Mouse (Mus musculus) myocyte (in vitro differentiated cells): ENCODE data around the gene Zc3h18.

Source experiments
- MAX ChIP-seq: IDR thresholded peaks from one replicate; pipeline ENCODE4 v1.6.1; 2011; ENCODE audit warnings: low read depth, mild to moderate bottlenecking, control low read depth
- POLR2A ChIP-seq: IDR thresholded peaks from one replicate; pipeline ENCODE4 v1.6.1; 2011; ENCODE audit warnings: low read depth, mild to moderate bottlenecking, control low read depth, moderate library complexity; ENCODE audit not compliant: insufficient read length
- REST ChIP-seq: IDR thresholded peaks from one replicate; pipeline ENCODE4 v1.6.1; 2011; ENCODE audit warnings: mild to moderate bottlenecking, control low read depth, moderate library complexity; ENCODE audit not compliant: insufficient read depth, insufficient read length

DNA sequence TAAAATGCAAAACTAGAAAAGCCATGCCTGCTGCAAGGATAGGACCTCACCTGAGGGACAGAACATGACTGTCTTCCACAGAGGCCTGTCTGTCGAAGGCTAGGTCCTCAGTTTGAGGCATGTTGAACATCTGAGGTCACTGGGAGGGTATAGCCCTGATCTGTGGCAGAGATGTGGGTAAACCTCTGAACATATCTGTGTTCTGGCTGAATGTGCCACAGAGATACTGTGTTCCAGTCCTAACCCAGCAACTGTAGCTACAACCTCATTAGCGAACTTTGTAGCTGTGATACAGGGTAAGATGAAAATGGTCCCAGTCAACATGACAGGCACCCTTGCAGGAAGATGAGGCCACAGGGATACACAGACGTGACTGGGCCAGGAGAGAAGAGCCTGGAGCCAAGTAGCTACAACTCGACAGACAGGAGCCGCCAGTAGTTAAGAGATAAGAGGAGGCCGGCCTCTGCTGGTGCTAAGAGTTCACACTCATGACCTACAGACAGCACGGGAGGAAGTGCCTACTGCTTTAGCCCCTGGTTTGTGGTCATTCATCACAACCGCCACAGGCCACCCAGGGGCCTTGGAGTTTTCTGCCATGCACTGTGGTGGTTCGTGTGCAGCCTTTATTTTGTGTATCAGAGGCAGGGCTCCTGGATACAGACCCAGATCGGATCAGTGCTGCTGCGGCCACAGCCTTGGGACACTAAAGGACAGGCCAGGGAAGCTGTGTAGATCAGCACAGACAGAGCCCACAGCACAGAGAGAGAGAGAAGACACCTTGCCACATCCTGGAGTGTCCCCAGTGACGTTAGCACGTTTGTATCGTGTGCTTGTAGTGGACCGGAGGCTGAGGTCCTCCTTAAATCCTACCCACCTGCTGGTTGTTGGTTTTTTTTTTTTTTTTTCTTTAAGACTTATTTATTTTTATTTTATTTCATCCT is 26.8 kb upstream of the Zc3h18 start:
- TF ChIP-seq REST, result no peak
- TF ChIP-seq POLR2A, result no peak
- no peak for TF ChIP-seq MAX
